ENCODE assay signal across 28 mouse cellular contexts in the genomic region with DNA sequence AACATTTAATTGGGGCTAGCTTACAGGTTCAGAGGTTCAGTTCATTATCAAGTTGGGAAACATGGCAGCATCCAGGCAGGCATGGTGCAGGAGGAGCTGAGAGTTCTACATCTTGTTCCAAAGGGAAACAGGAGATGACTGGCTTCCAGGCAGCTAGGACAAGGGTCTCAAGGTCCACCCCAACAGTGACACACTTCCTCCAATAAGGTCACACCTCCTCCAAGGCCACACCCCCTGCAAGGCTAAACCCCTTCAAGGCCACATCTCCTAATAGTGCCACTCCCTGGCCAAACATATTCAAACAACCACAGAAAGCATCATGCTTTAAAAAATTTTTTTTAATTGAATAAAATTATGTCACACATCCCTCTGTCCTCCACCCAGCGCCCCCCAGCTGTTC. TPM values are rescaled to one million over a fixed set of nuclear protein-coding genes. Genes with fewer than 3 reads are reported as not detected.
"Had no signal": no experiment of that assay in that cellular context is flagged by ENCODE, and none has a peak within 500 bp of the region (broad histone marks: within the 10 kb centered on the region; RNA-seq: fewer than 3 reads in every experiment).

No protein-coding gene starts in this region.

- H3K27ac ChIP-seq: heart, embryonic 10.5 days; hindbrain, embryonic 13.5 days; hindbrain, embryonic 15.5 days; hindbrain, postnatal 0 days; kidney, embryonic 15.5 days; kidney, postnatal 0 days; limb, embryonic 13.5 days; limb, embryonic 15.5 days; liver, embryonic 13.5 days; liver, embryonic 15.5 days had no signal

- H3K27me3 ChIP-seq: limb, embryonic 13.5 days; limb, embryonic 15.5 days had no signal

- H3K9ac ChIP-seq: heart, embryonic 12.5 days; hindbrain, embryonic 13.5 days; hindbrain, embryonic 15.5 days; kidney, embryonic 15.5 days; limb, embryonic 13.5 days; limb, embryonic 15.5 days; liver, embryonic 13.5 days; liver, embryonic 15.5 days had no signal

- H3K4me3 ChIP-seq: heart, embryonic 10.5 days; heart, embryonic 12.5 days; hindbrain, embryonic 13.5 days; hindbrain, embryonic 15.5 days; kidney, embryonic 15.5 days; limb, embryonic 13.5 days; limb, embryonic 15.5 days; liver, embryonic 13.5 days; liver, embryonic 15.5 days had no signal

- H3K4me1 ChIP-seq: heart, embryonic 10.5 days; heart, embryonic 12.5 days; hindbrain, embryonic 15.5 days; kidney, embryonic 15.5 days; limb, embryonic 13.5 days; limb, embryonic 15.5 days; liver, embryonic 13.5 days; liver, embryonic 15.5 days had no signal

- H3K9me3 ChIP-seq: heart, embryonic 10.5 days; heart, embryonic 12.5 days; hindbrain, embryonic 13.5 days; hindbrain, embryonic 15.5 days; kidney, embryonic 15.5 days; limb, embryonic 13.5 days; limb, embryonic 15.5 days; liver, embryonic 13.5 days; liver, embryonic 15.5 days had no signal

- DNase-seq: gastrocnemius, postnatal 14 days; gastrocnemius, postnatal 36 days; heart, adult 18-20 months; heart, postnatal 10 days; kidney, adult 11 months; kidney, adult 2 months; kidney, adult 9 months; kidney, postnatal 14 days; kidney, postnatal 36 days; layer of hippocampus, adult 9-11 months; layer of hippocampus, postnatal 36 days; left cerebral cortex, postnatal 4 days; liver, embryonic 13.5 days had no signal

- H3K36me3 ChIP-seq: heart, embryonic 10.5 days; heart, embryonic 12.5 days; hindbrain, embryonic 13.5 days; hindbrain, embryonic 15.5 days; kidney, embryonic 15.5 days; limb, embryonic 13.5 days; limb, embryonic 15.5 days; liver, embryonic 13.5 days; liver, embryonic 15.5 days had no signal

RNA-seq across cellular contexts. Expression of a gene that starts 28.9 kb away (rescaled TPM):
- total RNA-seq: heart, postnatal 25 days had no signal
- polyA plus RNA-seq: heart, embryonic 10.5 days; heart, embryonic 12.5 days; heart, embryonic 16.5 days; intestine, embryonic 14.5 days; limb, embryonic 11.5 days; liver, embryonic 11.5 days; liver, embryonic 13.5 days; liver, embryonic 15.5 days had no signal
